Mouse (Mus musculus): Measurements from ENCODE around the gene Setdb1.

- TF ChIP-seq POLR2A (IDR thresholded peaks at IDR 0.05; ENCODE audit: insufficient read length, low read depth): no peak
- TF ChIP-seq E2F4 (IDR thresholded peaks at IDR 0.05; ENCODE audit: insufficient read depth): no peak
- TF ChIP-seq USF1 (IDR thresholded peaks at IDR 0.05; ENCODE audit: low read depth): no peak
- TF ChIP-seq POLR2AphosphoS2 (IDR thresholded peaks at IDR 0.05; ENCODE audit: insufficient read length, low read depth): no peak
- no peak for TF ChIP-seq MAX (IDR thresholded peaks at IDR 0.05; ENCODE audit: low read depth)
- TF ChIP-seq CEBPB (IDR thresholded peaks at IDR 0.05; ENCODE audit: insufficient read depth, poor library complexity, severe bottlenecking): no peak
- no peak for TF ChIP-seq MYOD1 (IDR thresholded peaks at IDR 0.05; ENCODE audit: control insufficient read depth in 1 of 3, insufficient read length in 2 of 3, low read depth in 2 of 3)
- no peak for TF ChIP-seq TCF3 (IDR thresholded peaks at IDR 0.05; ENCODE audit: insufficient read length, low read depth)
Observed at GRCm38 (mm10) chr3:95373208-95373607, 16.2 kb upstream of the Setdb1 start.

Measured in myocyte (in vitro differentiated cells).